Mouse (Mus musculus) testis, adult 2 months (tissue): ENCODE measurements around the gene Anpep.

Source experiments
- CTCF ChIP-seq: fragments of 200-500 bp; IDR thresholded peaks from 2 replicates; pipeline ENCODE4 v1.5.1; 2012; ENCODE audit warnings: low read depth, mild to moderate bottlenecking, inconsistent platforms, low read length, moderate library complexity; ENCODE audit not compliant: control insufficient read depth, insufficient read depth, insufficient replicate concordance
- POLR2A ChIP-seq: fragments of 200-500 bp; IDR thresholded peaks from 2 replicates; pipeline ENCODE4 v1.6.1; 2012; ENCODE audit warnings: low read depth, mild to moderate bottlenecking, inconsistent platforms, low read length, moderate library complexity; ENCODE audit not compliant: control insufficient read depth

DNA sequence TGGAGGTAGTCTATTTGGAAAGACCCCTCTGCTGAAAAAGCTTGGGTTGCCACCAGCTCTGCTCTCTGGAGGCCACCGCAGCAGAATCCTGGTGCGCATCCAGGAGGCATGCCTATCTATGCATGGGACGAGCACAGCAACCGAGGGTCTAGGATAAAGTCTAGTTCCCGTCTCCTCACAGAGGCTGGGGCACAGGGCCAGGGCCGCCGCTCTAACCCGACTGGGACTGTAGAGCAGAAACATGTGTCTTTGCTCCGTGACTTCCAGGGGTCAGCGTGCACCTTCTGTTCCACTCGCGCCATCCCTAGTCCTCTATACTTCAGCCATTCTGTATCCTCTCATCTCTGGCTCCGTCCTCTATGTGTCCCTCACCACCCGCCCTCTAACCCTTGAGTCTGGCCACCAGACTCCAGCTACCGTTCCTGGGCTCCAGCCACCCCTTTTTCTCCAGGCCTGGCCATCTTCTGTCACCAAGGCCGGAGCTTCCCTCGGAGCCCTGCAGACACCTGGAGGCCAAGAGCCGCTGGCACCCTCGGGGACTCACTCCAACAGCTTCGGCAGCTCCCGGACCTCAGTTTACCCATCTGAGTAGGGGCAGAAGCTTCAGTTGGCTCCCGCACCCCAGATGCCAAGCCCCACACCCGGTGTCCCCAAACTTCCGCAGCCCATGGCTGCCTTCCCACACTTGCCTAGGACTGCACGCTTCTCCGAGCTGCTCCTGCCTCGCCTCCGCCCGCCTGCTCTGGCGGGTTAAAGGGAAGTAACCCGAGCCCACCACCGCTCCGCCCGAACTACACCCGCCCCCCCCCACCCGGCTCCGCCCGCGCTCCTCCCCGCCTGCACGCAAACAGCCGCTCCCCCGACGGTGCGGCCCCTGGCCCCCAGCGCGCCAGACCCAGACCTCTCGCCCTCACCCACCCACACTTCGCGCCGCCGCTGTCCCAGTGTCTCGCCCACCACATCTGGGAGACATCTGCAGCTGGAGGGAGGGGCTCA lies 13.1 kb downstream of the Anpep start:
- TF ChIP-seq CTCF = no peak
- no peak for TF ChIP-seq POLR2A
